Mouse (Mus musculus) hindbrain, embryonic 10.5 days (tissue): ENCODE results near the gene Esp38. TPM values are rescaled to one million over a fixed set of nuclear protein-coding genes. Genes with fewer than 3 reads are reported as not detected.
"Not testable (repeated sequence)": the region's sequence is repeated elsewhere in the genome, so short reads cannot be mapped to it uniquely, and the experiment has no call there.

Source experiments
- DNase-seq: peaks from one replicate; pipeline ENCODE4 v3.0.0-alpha.2; 2017; ENCODE audit warnings: low spot score
- H3K27ac ChIP-seq: fragments of 300-500 bp; sonication (generic); 2 replicates; pipeline ENCODE4 v1.5.1; 2016; ENCODE audit warnings: mild to moderate bottlenecking, moderate library complexity
- H3K27me3 ChIP-seq: fragments of 300-500 bp; sonication (generic); 2 replicates; pipeline ENCODE4 v1.6.1; 2016; ENCODE audit warnings: mild to moderate bottlenecking; ENCODE audit not compliant: poor library complexity, insufficient read depth, severe bottlenecking
- H3K36me3 ChIP-seq: fragments of 300-500 bp; sonication (generic); 2 replicates; pipeline ENCODE4 v1.6.1; 2016; ENCODE audit warnings: mild to moderate bottlenecking, moderate library complexity
- H3K4me1 ChIP-seq: fragments of 300-500 bp; sonication (generic); replicated peaks from 2 replicates; pipeline ENCODE4 v1.6.1; 2016; ENCODE audit warnings: mild to moderate bottlenecking
- H3K4me3 ChIP-seq: fragments of 300-500 bp; sonication (generic); 2 replicates; pipeline ENCODE4 v1.5.1; 2016; ENCODE audit warnings: mild to moderate bottlenecking, moderate library complexity
- H3K9me3 ChIP-seq: fragments of 300-500 bp; sonication (generic); 2 replicates; pipeline ENCODE4 v1.6.1; 2016; ENCODE audit warnings: mild to moderate bottlenecking, moderate library complexity
- WGBS: fragments of 180-500 bp; shearing (Covaris S2); methylation state at CpG from one replicate; pipeline ENCODE4 v1.1.7; 2016; 5-methylcytosine and 5-hydroxymethylcytosine counted together
- polyA plus RNA-seq: library from polyadenylated mRNA; unstranded; fragments of >200 nt; fragmentation: Nextera tagmentation; extraction: Ambion mirVana; gene quantifications from 2 replicates; pipeline ENCODE4 v1.2.1, GENCODE M21; 2016

Esp38 gene
- not detected in 2 replicates for polyA plus RNA-seq

- H3K4me3 ChIP-seq, result no peak within 1 kb of the TSS
- H3K9me3 ChIP-seq, result no peaks in the 10 kb centered on the region
- no peaks in the 10 kb centered on the region for H3K36me3 ChIP-seq
- H3K4me1 ChIP-seq, result no peaks in the 10 kb centered on the region
- 83% methylated on average over 3 of the region's 3 CpGs for WGBS
- no peaks in the 10 kb centered on the region for H3K27me3 ChIP-seq
- DNase-seq, result no peak
- no peak within 1 kb of the TSS for H3K27ac ChIP-seq
Measured at GRCm38 (mm10) chr17:39950220-39950619, at the start of gene Esp38. Gene Esp38, plus strand, starts transcription at chr17:39950520.

- H3K9me3 ChIP-seq, H3K4me1 ChIP-seq, H3K36me3 ChIP-seq, H3K27ac ChIP-seq, H3K4me3 ChIP-seq, DNase-seq, H3K27me3 ChIP-seq: not testable (repeated sequence)
- 52% methylated on average over 8 of the region's 8 CpGs for WGBS
Measured at GRCm38 (mm10) chr17:39902928-39903545, 47.3 kb upstream of the Esp38 start.

Other genes starting within 250 kb of the Esp38 start
- not detected in 2 replicates for gene AC192777.2, start 144.9 kb downstream of the Esp38 start, polyA plus RNA-seq